Mouse (Mus musculus) MEL (cell line): ENCODE data around the gene Tmem200a. TPM values are rescaled to one million over a fixed set of nuclear protein-coding genes. Genes with fewer than 3 reads are reported as not detected.

Experiments
- DNase-seq: peaks from one replicate; pipeline ENCODE4 v3.0.0; 2011; ENCODE audit warnings: low read depth, low spot score
- H3K27ac ChIP-seq: 2 replicates; pipeline ENCODE4 v1.5.1; 2012; ENCODE audit warnings: low read depth, mild to moderate bottlenecking, control low read depth, low read length, moderate library complexity; ENCODE audit not compliant: control insufficient read depth
- H3K27me3 ChIP-seq, 2 experiments: fragments of 150-350 bp in 1 of 2; sonication (generic) in 1 of 2; 2 replicates each; pipeline ENCODE4 v1.6.1; 2012; ENCODE audit warnings: low read length in 2 of 2, mild to moderate bottlenecking in 2 of 2, improper control_type of control experiment in 1 of 2, moderate library complexity in 1 of 2; ENCODE audit not compliant: insufficient read depth in 2 of 2, control insufficient read depth in 1 of 2
- H3K36me3 ChIP-seq, 2 experiments: 2 replicates each; pipeline ENCODE4 v1.6.1; 2012 to 2014; ENCODE audit warnings: low read length in 2 of 2, improper control_type of control experiment in 1 of 2, inconsistent platforms in 1 of 2, mild to moderate bottlenecking in 1 of 2; ENCODE audit not compliant: insufficient read depth in 2 of 2, control insufficient read depth in 1 of 2
- H3K4me1 ChIP-seq, 2 experiments: fragments of 150-350 bp in 1 of 2; sonication (generic) in 1 of 2; 2 replicates each; pipeline ENCODE4 v1.6.1; 2012; ENCODE audit warnings: low read length in 2 of 2, improper control_type of control experiment in 1 of 2, mild to moderate bottlenecking in 1 of 2; ENCODE audit not compliant: insufficient read depth in 2 of 2, control insufficient read depth in 1 of 2
- H3K4me3 ChIP-seq, 2 experiments: fragments of 150-350 bp in 1 of 2; sonication (generic) in 1 of 2; 2 replicates each; pipeline ENCODE4 v1.5.1; 2012; ENCODE audit warnings: low read depth in 2 of 2, low read length in 2 of 2, mild to moderate bottlenecking in 2 of 2, moderate library complexity in 2 of 2, control low read depth in 1 of 2, improper control_type of control experiment in 1 of 2; ENCODE audit not compliant: control insufficient read depth in 1 of 2, insufficient read depth in 1 of 2
- H3K79me2 ChIP-seq: 2 replicates; pipeline ENCODE4 v1.6.1; 2012; ENCODE audit warnings: mild to moderate bottlenecking, low read length, moderate library complexity; ENCODE audit not compliant: control insufficient read depth, poor library complexity, insufficient read depth
- H3K9ac ChIP-seq: 2 replicates; pipeline ENCODE4 v1.6.1; 2012; ENCODE audit warnings: low read depth, mild to moderate bottlenecking, control low read depth, low read length, moderate library complexity; ENCODE audit not compliant: control insufficient read depth, poor library complexity, severe bottlenecking
- H3K9me3 ChIP-seq: fragments of 150-350 bp; sonication (generic); replicated peaks from 2 replicates; pipeline ENCODE4 v1.6.1; 2012; ENCODE audit warnings: mild to moderate bottlenecking, low read length, improper control_type of control experiment, moderate library complexity; ENCODE audit not compliant: insufficient read depth
- BHLHE40 ChIP-seq: IDR thresholded peaks from 2 replicates; pipeline ENCODE4 v1.6.1; 2012; ENCODE audit warnings: low read depth, mild to moderate bottlenecking, inconsistent platforms, low read length, improper control_type of control experiment, borderline replicate concordance
- CHD1 ChIP-seq: IDR thresholded peaks from 2 replicates; pipeline ENCODE4 v1.6.1; 2012; ENCODE audit warnings: low read depth, mild to moderate bottlenecking, inconsistent platforms, low read length, improper control_type of control experiment
- CTCF ChIP-seq, 3 experiments: IDR thresholded peaks in 2 of 3; conservative IDR thresholded peaks in 1 of 3; 2 replicates each; pipeline ENCODE4 v1.5.1; 2011 to 2012; ENCODE audit warnings: low read length in 3 of 3, low read depth in 2 of 3, mild to moderate bottlenecking in 2 of 3, improper control_type of control experiment in 1 of 3, inconsistent platforms in 1 of 3, mixed read lengths in 1 of 3, moderate library complexity in 1 of 3; ENCODE audit not compliant: control insufficient read depth in 1 of 3, insufficient read depth in 1 of 3, poor library complexity in 1 of 3, severe bottlenecking in 1 of 3
- E2F4 ChIP-seq: IDR thresholded peaks from 2 replicates; pipeline ENCODE4 v1.6.1; 2011; ENCODE audit warnings: low read depth, low read length, improper control_type of control experiment, borderline replicate concordance
- ELF1 ChIP-seq: IDR thresholded peaks from 2 replicates; pipeline ENCODE4 v1.6.1; 2014; ENCODE audit warnings: low read depth, mild to moderate bottlenecking, inconsistent platforms, low read length, improper control_type of control experiment, moderate library complexity
- HCFC1 ChIP-seq: IDR thresholded peaks from 2 replicates; pipeline ENCODE4 v1.6.1; 2012; ENCODE audit warnings: low read depth, mild to moderate bottlenecking, inconsistent platforms, low read length, improper control_type of control experiment, moderate library complexity
- KAT2A ChIP-seq: conservative IDR thresholded peaks from 2 replicates; pipeline ENCODE4 v1.6.1; 2012; ENCODE audit warnings: low read depth, low read length, improper control_type of control experiment, inconsistent platforms
- MAFK ChIP-seq: IDR thresholded peaks from 2 replicates; pipeline ENCODE4 v1.6.1; 2011; ENCODE audit warnings: low read depth, mild to moderate bottlenecking, low read length, improper control_type of control experiment, borderline replicate concordance
- MAX ChIP-seq: IDR thresholded peaks from 2 replicates; pipeline ENCODE4 v1.6.1; 2011; ENCODE audit warnings: low read length, improper control_type of control experiment
- MEF2A ChIP-seq: IDR thresholded peaks from 2 replicates; pipeline ENCODE4 v1.6.1; 2014; ENCODE audit warnings: low read depth, mild to moderate bottlenecking, inconsistent platforms, low read length, improper control_type of control experiment; ENCODE audit not compliant: poor library complexity, insufficient replicate concordance, severe bottlenecking; ENCODE audit errors: extremely low read depth
- MYC ChIP-seq: IDR thresholded peaks from 2 replicates; pipeline ENCODE4 v1.6.1; 2011; ENCODE audit warnings: low read depth, mild to moderate bottlenecking, low read length, improper control_type of control experiment, moderate library complexity
- NELFE ChIP-seq: IDR thresholded peaks from 2 replicates; pipeline ENCODE4 v1.6.1; 2011; ENCODE audit warnings: low read depth, low read length, improper control_type of control experiment
- POLR2A ChIP-seq, 2 experiments: IDR thresholded peaks; 2 replicates each; pipeline ENCODE4 v1.6.1; 2011 to 2012; ENCODE audit warnings: low read length in 2 of 2, mild to moderate bottlenecking in 2 of 2, control low read depth in 1 of 2, improper control_type of control experiment in 1 of 2, low read depth in 1 of 2, moderate library complexity in 1 of 2; ENCODE audit not compliant: control insufficient read depth in 1 of 2, insufficient read depth in 1 of 2, poor library complexity in 1 of 2
- POLR2AphosphoS2 ChIP-seq: IDR thresholded peaks from 2 replicates; pipeline ENCODE4 v1.6.1; 2011; ENCODE audit warnings: low read length, improper control_type of control experiment
- POLR2AphosphoS5 ChIP-seq: IDR thresholded peaks from 2 replicates; pipeline ENCODE4 v1.6.1; 2012; ENCODE audit warnings: low read depth, borderline replicate concordance, mild to moderate bottlenecking, inconsistent platforms, low read length, moderate library complexity, mixed read lengths
- RAD21 ChIP-seq: IDR thresholded peaks from 2 replicates; pipeline ENCODE4 v1.6.1; 2011; ENCODE audit warnings: mild to moderate bottlenecking, low read depth, low read length, improper control_type of control experiment
- TAL1 ChIP-seq: IDR thresholded peaks from 2 replicates; pipeline ENCODE4 v1.6.1; 2012; ENCODE audit warnings: mild to moderate bottlenecking, inconsistent platforms, low read length, moderate library complexity, mixed read lengths
- TBP ChIP-seq: IDR thresholded peaks from 2 replicates; pipeline ENCODE4 v1.8.0; 2011; ENCODE audit warnings: low read depth, low read length, improper control_type of control experiment
- USF1 ChIP-seq: IDR thresholded peaks from 2 replicates; pipeline ENCODE4 v1.6.1; 2014; ENCODE audit warnings: low read depth, mild to moderate bottlenecking, inconsistent platforms, low read length, improper control_type of control experiment, moderate library complexity
- USF2 ChIP-seq, 2 experiments: IDR thresholded peaks; 2 replicates each; pipeline ENCODE4 v1.6.1; 2011 to 2012; ENCODE audit warnings: improper control_type of control experiment in 2 of 2, low read length in 2 of 2, borderline replicate concordance in 1 of 2, inconsistent platforms in 1 of 2, low read depth in 1 of 2, mild to moderate bottlenecking in 1 of 2; ENCODE audit not compliant: insufficient read depth in 1 of 2
- ZMIZ1 ChIP-seq: IDR thresholded peaks from 2 replicates; pipeline ENCODE4 v1.6.1; 2012; ENCODE audit warnings: low read depth, mild to moderate bottlenecking, inconsistent platforms, low read length, improper control_type of control experiment, moderate library complexity
- ZNF384 ChIP-seq: IDR thresholded peaks from 2 replicates; pipeline ENCODE4 v1.6.1; 2012; ENCODE audit warnings: low read depth, mild to moderate bottlenecking, inconsistent platforms, low read length, improper control_type of control experiment
- polyA plus RNA-seq, 2 experiments: library from polyadenylated mRNA; stranded (reverse) in 1 of 2; unstranded in 1 of 2; fragments of >175 nt in 1 of 2; fragments of >200 nt in 1 of 2; gene quantifications; 2 replicates each; pipeline versions ENCODE4 v1.2.1 to v1.2.4; 2012; ENCODE audit warnings: low replicate concordance in 2 of 2, low read depth in 1 of 2; ENCODE audit not compliant: insufficient read length in 2 of 2, insufficient read depth in 1 of 2, missing spikeins in 1 of 2
- total RNA-seq: library from RNA; depleted of rRNA; stranded (reverse); fragments of 300-350 nt; gene quantifications from 2 replicates; pipeline ENCODE4 v1.2.3, GENCODE M21; 2012

Gene Tmem200a
- total and polyA plus RNA-seq, 3 experiments: not detected

GRCm38 (mm10) chr10:26076949-26077348 is 1.9 kb downstream of the Tmem200a start:
- Histone ChIP-seq H3K9me3 (no peaks in the 10 kb centered on the region), H3K36me3 (no peaks in the 10 kb centered on the region), H3K4me3 (no peak overlapping the region), H3K79me2 (no peaks in the 10 kb centered on the region), H3K27ac (no peak overlapping the region), H3K4me1 (no peaks in the 10 kb centered on the region), H3K27me3 (no peaks in the 10 kb centered on the region), H3K9ac (no peak overlapping the region)
- no peak for DNase-seq
- TF ChIP-seq ZNF384 (no peak), MAFK (no peak), KAT2A (no peak), NELFE (no peak), TBP (no peak), POLR2A (IDR thresholded peaks at IDR 0.05; ENCODE audit: control insufficient read depth in 1 of 2, insufficient read depth in 1 of 2, low read depth in 1 of 2, low read length in 2 of 2, poor library complexity in 1 of 2) (no peak), CTCF (IDR thresholded peaks at IDR 0.05 in 2 of 3, conservative IDR thresholded peaks at IDR 0.05 in 1 of 3; ENCODE audit: control insufficient read depth in 1 of 3, insufficient read depth in 1 of 3, low read depth in 2 of 3, low read length in 3 of 3, poor library complexity in 1 of 3, severe bottlenecking in 1 of 3) (no peak), MYC (no peak)

- Histone ChIP-seq H3K4me1 (no peaks in the 10 kb centered on the region), H3K9me3 (no peaks in the 10 kb centered on the region), H3K27me3 (no peaks in the 10 kb centered on the region), H3K4me3 (no peak overlapping the region), H3K9ac (no peak overlapping the region), H3K27ac (no peak overlapping the region), H3K36me3 (no peaks in the 10 kb centered on the region), H3K79me2 (no peaks in the 10 kb centered on the region)
- DNase-seq: no peak
- TF ChIP-seq MEF2A (no peak), E2F4 (no peak), ELF1 (no peak), ZNF384 (no peak), NELFE (no peak), RAD21 (no peak), MYC (no peak)
- TF ChIP-seq, all 39 proteins: peak for 0
Observed at GRCm38 (mm10) chr10:26071986-26072385, 6.9 kb downstream of the Tmem200a start.

- peak overlapping the region; percentile 13; the same call in 1 of the 2 replicates for H3K9ac ChIP-seq
- peak; percentile 18 for DNase-seq
- H3K79me2 ChIP-seq: no peaks in the 10 kb centered on the region
- no peak for TF ChIP-seq POLR2AphosphoS2
- TF ChIP-seq USF1: no peak
- TF ChIP-seq HCFC1: no peak
- TF ChIP-seq USF2 (IDR thresholded peaks at IDR 0.05; ENCODE audit: borderline replicate concordance in 1 of 2, insufficient read depth in 1 of 2, low read depth in 1 of 2, low read length in 2 of 2): no peak
- no peak for TF ChIP-seq MYC
- no peak for TF ChIP-seq MAX
- TF ChIP-seq TAL1: no peak
- no peak for TF ChIP-seq CHD1
- TF ChIP-seq ZMIZ1: no peak
- no peak for TF ChIP-seq POLR2AphosphoS5
- no peak for TF ChIP-seq BHLHE40
- TF ChIP-seq, all 39 proteins: peak for 0
- Histone ChIP-seq H3K4me1 (no peaks in the 10 kb centered on the region), H3K27ac (no peak overlapping the region), H3K36me3 (no peaks in the 10 kb centered on the region), H3K4me3 (peak overlapping the region; percentile 51 to 91), H3K9me3 (no peaks in the 10 kb centered on the region), H3K27me3 (no peaks in the 10 kb centered on the region)
Observed at GRCm38 (mm10) chr10:26063071-26063470, 15.8 kb downstream of the Tmem200a start.
